25 mouse cellular contexts compared by ENCODE assay signal in the genomic region with DNA sequence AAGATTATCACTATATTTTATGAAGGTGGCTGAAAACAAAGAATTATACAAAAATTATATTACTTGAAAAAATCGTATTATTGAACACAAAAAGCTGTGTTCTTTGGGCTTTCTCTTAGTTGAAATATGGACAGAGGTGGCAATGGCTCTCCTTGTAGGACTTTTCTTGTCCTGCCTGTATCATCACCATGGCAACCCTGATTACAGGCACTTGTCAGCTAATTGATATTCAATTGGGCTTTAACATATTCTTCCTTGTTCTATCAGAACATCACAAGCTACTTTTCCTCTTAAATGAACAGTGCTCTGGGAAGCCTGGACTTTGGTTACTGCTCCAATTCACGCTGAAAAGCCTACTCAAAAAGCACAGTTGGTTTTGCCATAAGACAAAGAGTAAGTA.
DNase-seq lines count a peak whose midpoint lies in the region; ATAC-seq lines count a peak whose summit lies in the region.
"Had no signal": no experiment of that assay in that cellular context is flagged by ENCODE, and none has a peak within 500 bp of the region (broad histone marks: within the 10 kb centered on the region; RNA-seq: fewer than 3 reads in every experiment).

No protein-coding gene starts in this region.

- H3K9me3 ChIP-seq in forebrain, embryonic 11.5 days (ENCODE audit: control insufficient read depth, low read length): no peaks in the 10 kb centered on the region
- no peaks in the 10 kb centered on the region for H3K9me3 ChIP-seq in forebrain, embryonic 15.5 days
- H3K9me3 ChIP-seq in forebrain, embryonic 14.5 days (replicated peaks; ENCODE audit: control insufficient read depth, low read length): no peaks in the 10 kb centered on the region
- no peaks in the 10 kb centered on the region for H3K9me3 ChIP-seq in forebrain, embryonic 10.5 days
- H3K9me3 ChIP-seq: embryonic facial prominence, embryonic 10.5 days; embryonic facial prominence, embryonic 13.5 days; hindbrain, embryonic 12.5 days; hindbrain, embryonic 15.5 days had no signal

- H3K4me1 ChIP-seq in forebrain, embryonic 11.5 days (replicated peaks; ENCODE audit: control insufficient read depth, insufficient read depth, low read length): no peaks in the 10 kb centered on the region
- H3K4me1 ChIP-seq in forebrain, embryonic 15.5 days: no peaks in the 10 kb centered on the region
- no peaks in the 10 kb centered on the region for H3K4me1 ChIP-seq in forebrain, embryonic 14.5 days (ENCODE audit: control insufficient read depth, insufficient read depth, low read length)
- no peaks in the 10 kb centered on the region for H3K4me1 ChIP-seq in forebrain, embryonic 10.5 days
- H3K4me1 ChIP-seq: embryonic facial prominence, embryonic 10.5 days; embryonic facial prominence, embryonic 13.5 days; hindbrain, embryonic 12.5 days; hindbrain, embryonic 15.5 days had no signal

- no peak overlapping the region for H3K27ac ChIP-seq in forebrain, embryonic 11.5 days (ENCODE audit: low read depth, low read length)
- H3K27ac ChIP-seq in forebrain, embryonic 15.5 days (replicated peaks): no peak overlapping the region
- H3K27ac ChIP-seq in forebrain, embryonic 14.5 days (ENCODE audit: low read depth, low read length): no peak overlapping the region
- H3K27ac ChIP-seq in forebrain, embryonic 10.5 days: no peak overlapping the region
- H3K27ac ChIP-seq: embryonic facial prominence, embryonic 10.5 days; embryonic facial prominence, embryonic 13.5 days; gastrocnemius, adult 2 months; hindbrain, embryonic 12.5 days; hindbrain, embryonic 15.5 days had no signal

- H3K9ac ChIP-seq in forebrain, embryonic 11.5 days (ENCODE audit: low read length): no peak overlapping the region
- H3K9ac ChIP-seq in forebrain, embryonic 15.5 days (replicated peaks): no peak overlapping the region
- no peak overlapping the region for H3K9ac ChIP-seq in forebrain, embryonic 14.5 days (ENCODE audit: low read length)
- H3K9ac ChIP-seq: embryonic facial prominence, embryonic 13.5 days; hindbrain, embryonic 12.5 days; hindbrain, embryonic 15.5 days had no signal

- H3K36me3 ChIP-seq in forebrain, embryonic 11.5 days (ENCODE audit: control insufficient read depth, insufficient read depth, low read length): no peaks in the 10 kb centered on the region
- H3K36me3 ChIP-seq in forebrain, embryonic 15.5 days: no peaks in the 10 kb centered on the region
- no peaks in the 10 kb centered on the region for H3K36me3 ChIP-seq in forebrain, embryonic 14.5 days (ENCODE audit: control insufficient read depth, insufficient read depth, low read length)
- H3K36me3 ChIP-seq in forebrain, embryonic 10.5 days (replicated peaks): no peaks in the 10 kb centered on the region
- H3K36me3 ChIP-seq: embryonic facial prominence, embryonic 10.5 days; embryonic facial prominence, embryonic 13.5 days; hindbrain, embryonic 12.5 days; hindbrain, embryonic 15.5 days had no signal

- no peak overlapping the region for H3K4me2 ChIP-seq in forebrain, embryonic 11.5 days (ENCODE audit: low read depth, low read length, severe bottlenecking)
- H3K4me2 ChIP-seq in forebrain, embryonic 15.5 days (replicated peaks): no peak overlapping the region
- H3K4me2 ChIP-seq in forebrain, embryonic 14.5 days (ENCODE audit: low read length): no peak overlapping the region
- H3K4me2 ChIP-seq: embryonic facial prominence, embryonic 13.5 days; heart, embryonic 11.5 days; hindbrain, embryonic 12.5 days; hindbrain, embryonic 15.5 days had no signal

- no peaks in the 10 kb centered on the region for H3K27me3 ChIP-seq in forebrain, embryonic 11.5 days (ENCODE audit: control insufficient read depth, insufficient read depth, low read length)
- H3K27me3 ChIP-seq in forebrain, embryonic 15.5 days: no peaks in the 10 kb centered on the region
- no peaks in the 10 kb centered on the region for H3K27me3 ChIP-seq in forebrain, embryonic 14.5 days (replicated peaks; ENCODE audit: control insufficient read depth, insufficient read depth, low read length)
- no peaks in the 10 kb centered on the region for H3K27me3 ChIP-seq in forebrain, embryonic 10.5 days (ENCODE audit: poor library complexity, severe bottlenecking)
- H3K27me3 ChIP-seq: CH12.LX; embryonic facial prominence, embryonic 13.5 days; hindbrain, embryonic 12.5 days; hindbrain, embryonic 15.5 days had no signal

- WGBS in forebrain, embryonic 11.5 days: 60% methylated on average over 2 of the region's 2 CpGs
- 54% methylated on average over 2 of the region's 2 CpGs for WGBS in forebrain, embryonic 15.5 days
- 49% methylated on average over 2 of the region's 2 CpGs for WGBS in forebrain, embryonic 14.5 days
- WGBS in forebrain, embryonic 10.5 days: 83% methylated on average over 2 of the region's 2 CpGs

- no peak for DNase-seq in forebrain, embryonic 11.5 days (ENCODE audit: low spot score)
- DNase-seq in forebrain, embryonic 14.5 days (ENCODE audit: low spot score): peak; percentile 33
- DNase-seq in forebrain, embryonic 10.5 days (ENCODE audit: extremely low spot score, low spot score): no peak
- DNase-seq in R1 (ENCODE audit: low read depth, low spot score): peak; percentile 20
- no peak for DNase-seq in right cerebral cortex, postnatal 25 days
- DNase-seq: adrenal gland, adult 2 months; adrenal gland, postnatal 14 days; cerebellum, adult 11-12 months; cerebellum, adult 8-10 months; cerebellum, postnatal 10 days; cerebellum, postnatal 36 days; embryo, embryonic 11 days; gastrocnemius, adult 2 months; gastrocnemius, postnatal 14 days; heart, adult 11 months had no signal

- ATAC-seq in forebrain, embryonic 11.5 days (replicated peaks; ENCODE audit: low FRiP score): 0 out of 2 replicates have a peak, but pooled peaks have one; percentile 24
- ATAC-seq in forebrain, embryonic 15.5 days (replicated peaks): no peak
- ATAC-seq in forebrain, embryonic 14.5 days: 0 out of 2 replicates have a peak, but pooled peaks have one; percentile 44
- ATAC-seq in CD4-positive, CD25-positive, alpha-beta regulatory T cell, adult 4 months: no peak
- ATAC-seq: intestine, postnatal 0 days had no signal

- H3K4me3 ChIP-seq in forebrain, embryonic 11.5 days (ENCODE audit: low read depth, low read length): no peak overlapping the region
- no peak overlapping the region for H3K4me3 ChIP-seq in forebrain, embryonic 15.5 days
- H3K4me3 ChIP-seq in forebrain, embryonic 14.5 days (ENCODE audit: low read depth, low read length): no peak overlapping the region
- no peak overlapping the region for H3K4me3 ChIP-seq in forebrain, embryonic 10.5 days
- H3K4me3 ChIP-seq: embryonic facial prominence, embryonic 10.5 days; embryonic facial prominence, embryonic 13.5 days; erythroblast, embryonic 14.5 days; gastrocnemius, adult 2 months; hindbrain, embryonic 12.5 days; hindbrain, embryonic 15.5 days had no signal

Comparison
In these comparisons a context has a peak if more than half of its experiments do, and no peak if none do; other contexts are left out.
1. ATAC-seq: peak in forebrain, embryonic 11.5 days (single experiment) and forebrain, embryonic 14.5 days (single experiment); none in forebrain, embryonic 15.5 days (single experiment) and CD4-positive, CD25-positive, alpha-beta regulatory T cell, adult 4 months (single experiment).
2. DNase-seq: peak in forebrain, embryonic 14.5 days (single experiment) and R1 (single experiment); none in forebrain, embryonic 11.5 days (single experiment), forebrain, embryonic 10.5 days (single experiment) and right cerebral cortex, postnatal 25 days (single experiment).